Mouse (Mus musculus) adrenal gland, adult 18-20 months (tissue): ENCODE results near the gene Ppfia3. TPM values are rescaled to one million over a fixed set of nuclear protein-coding genes. Genes with fewer than 3 reads are reported as not detected.

Source experiments
- DNase-seq, 2 experiments: peaks; one replicate each; pipeline ENCODE4 v3.0.0; 2021 to 2022; ENCODE audit warnings: low spot score in 2 of 2
- total RNA-seq, 2 experiments: library from RNA; stranded (reverse); gene quantifications; 1 replicate in 1 of 2; 2 replicates in 1 of 2; pipeline ENCODE4 v1.2.3; 2021

The Ppfia3 gene
- total RNA-seq, 2 experiments from 2014 or later, result 1.7 to 3.2 TPM

DNA sequence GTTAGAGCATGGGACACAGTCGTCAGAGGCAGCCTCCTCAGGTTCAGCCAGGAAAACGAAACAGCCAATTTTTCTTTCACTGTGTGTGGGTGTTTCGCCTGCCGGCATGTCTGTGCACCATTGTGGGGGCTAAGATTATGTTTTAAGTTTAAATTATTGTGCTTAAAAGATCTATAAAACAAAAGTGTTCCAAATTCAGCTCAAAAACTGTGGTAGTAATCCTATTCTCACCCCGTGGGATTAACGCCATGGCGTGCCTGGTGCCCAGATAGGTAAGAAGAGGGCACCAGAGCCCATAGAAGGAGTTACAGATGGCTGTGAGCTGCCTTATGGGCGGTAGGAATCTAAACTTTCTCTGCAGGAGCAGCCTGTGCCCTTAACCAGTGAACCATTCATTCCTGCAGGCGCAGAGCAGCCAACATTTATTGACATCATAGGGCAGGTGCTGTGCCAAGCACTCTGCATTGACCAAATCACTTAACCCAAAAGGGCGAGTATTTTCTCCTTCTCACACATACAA, 51.6 kb downstream of the Ppfia3 start:
- DNase-seq, result peak in 1 of 2 experiments; percentile 8

DNA sequence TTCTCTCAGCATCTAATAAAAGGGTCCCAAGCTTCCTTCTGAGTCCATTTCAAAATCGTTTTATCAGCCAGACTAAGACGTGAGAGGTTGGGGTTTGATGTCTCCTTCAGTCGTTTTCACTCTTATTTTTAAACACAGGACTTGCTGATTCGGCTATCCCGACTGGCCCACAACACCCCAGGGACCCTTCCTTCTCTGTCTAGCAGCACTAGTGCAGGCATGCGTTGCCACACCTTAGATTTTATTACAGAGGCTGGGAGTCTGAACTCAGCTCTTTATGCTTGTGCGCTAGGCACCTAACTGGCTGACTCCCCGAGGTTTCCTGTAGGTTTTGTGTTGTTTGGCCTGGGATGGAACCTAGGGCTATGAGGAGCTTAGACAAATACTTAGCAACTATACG, 53.3 kb downstream of the Ppfia3 start:
- peak in 1 of 2 experiments; percentile 11 for DNase-seq

DNA sequence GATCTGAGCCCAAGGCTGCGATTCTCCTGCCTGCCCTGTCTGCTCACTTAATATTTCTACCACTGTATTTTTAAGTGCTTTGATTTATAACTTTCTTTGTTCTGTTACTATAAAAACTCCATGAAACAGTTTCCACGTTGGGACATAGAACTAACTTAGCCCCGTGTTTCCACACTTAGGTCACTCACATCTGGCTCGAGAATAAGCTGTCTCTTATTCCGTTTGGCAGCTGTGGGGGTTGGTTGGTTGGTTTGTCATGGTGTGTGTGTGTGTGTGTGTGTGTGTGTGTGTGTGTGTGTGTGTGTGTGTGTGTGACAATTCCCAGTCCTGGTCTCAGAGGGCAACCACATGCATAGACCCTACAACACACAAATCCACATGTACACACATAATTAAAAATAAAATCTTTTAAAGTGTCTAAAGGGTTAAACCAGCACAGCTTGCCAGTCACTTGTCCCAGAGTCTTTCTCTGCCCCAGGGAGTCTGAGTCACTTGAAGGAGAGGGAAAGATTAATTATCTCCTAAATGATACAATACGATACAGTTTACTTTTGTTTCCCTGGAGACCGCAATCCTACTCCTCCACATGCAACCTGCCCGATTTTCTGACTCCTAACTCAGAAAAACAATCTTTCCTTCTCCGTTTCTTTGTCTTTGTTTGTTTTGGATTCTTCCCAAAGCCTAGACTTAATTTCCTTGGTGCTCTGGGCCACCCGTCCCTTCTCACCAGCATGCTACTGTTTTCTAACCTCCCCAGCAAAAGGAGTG, 53.9 kb downstream of the Ppfia3 start:
- no peak for DNase-seq

DNA sequence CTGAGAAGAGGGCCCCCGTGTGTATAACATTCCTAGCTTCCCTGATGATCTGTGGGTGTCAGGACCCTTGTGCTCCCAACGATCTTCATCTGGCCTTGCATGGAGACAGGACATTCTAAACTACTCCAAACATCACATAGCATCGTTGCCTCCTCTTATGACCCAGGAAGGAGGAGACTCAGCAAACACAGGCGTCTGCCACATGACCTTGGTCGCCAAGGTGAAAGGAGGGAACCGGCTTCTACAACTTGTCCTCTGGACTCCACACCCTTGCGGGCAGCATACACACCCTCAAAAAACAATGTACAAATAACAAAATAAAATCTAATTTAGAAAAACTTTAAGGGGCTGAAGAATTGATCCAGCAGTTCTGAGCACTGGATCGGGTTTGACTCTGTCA, 54.8 kb downstream of the Ppfia3 start:
- no peak for DNase-seq

DNA sequence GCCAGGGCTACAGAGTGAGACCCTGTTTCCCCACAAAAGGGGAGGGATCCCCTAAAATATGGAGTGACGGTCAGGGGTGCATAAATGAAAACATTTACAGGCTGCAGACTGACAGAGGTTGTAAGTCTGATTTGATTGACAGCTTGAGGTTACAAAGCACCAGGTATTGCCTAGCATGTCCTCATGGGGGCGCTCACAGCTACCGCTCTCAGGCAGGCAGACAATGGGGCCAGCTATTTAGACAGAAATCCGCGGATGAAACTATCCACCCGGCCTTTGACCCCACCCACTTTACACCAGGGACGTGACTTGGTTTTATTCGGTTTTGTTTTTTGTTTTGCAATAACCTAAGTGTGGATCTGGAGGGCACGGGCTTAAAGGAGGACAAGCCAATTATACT, 57.4 kb downstream of the Ppfia3 start:
- DNase-seq, result peak; percentile 18 to 54

DNA sequence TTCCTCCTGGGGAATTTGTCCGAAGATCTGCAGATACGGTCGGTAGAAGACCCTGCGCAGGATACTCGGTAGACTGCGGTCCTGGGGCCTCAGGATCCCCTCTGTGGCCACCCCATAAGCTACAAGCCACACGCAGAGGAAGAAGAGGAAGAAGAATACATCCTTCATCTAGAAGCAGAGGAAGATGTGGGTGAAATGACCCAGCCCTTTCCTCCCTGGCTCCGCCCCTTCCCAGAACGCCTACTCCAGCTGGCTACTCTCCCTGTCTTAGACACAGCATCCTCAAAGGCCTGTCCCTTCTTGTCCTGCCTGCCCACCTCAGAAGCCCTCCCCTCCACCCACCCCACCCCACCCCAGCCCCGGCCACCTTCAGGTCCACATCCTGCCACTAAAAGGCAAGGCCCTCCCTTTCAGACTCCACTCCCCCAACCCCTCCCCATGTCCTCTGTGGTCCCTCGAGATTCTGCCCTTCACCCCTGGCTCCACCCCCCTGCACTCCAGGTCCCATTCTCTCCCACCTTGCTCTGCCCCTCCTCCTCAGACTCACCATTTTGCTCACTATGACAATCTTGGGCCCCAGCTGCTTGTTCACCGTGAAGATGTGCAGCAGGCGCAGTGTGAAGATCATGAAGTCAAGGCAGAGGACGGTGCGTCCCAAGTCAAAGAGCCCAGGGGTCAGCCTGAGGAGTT, 58.1 kb downstream of the Ppfia3 start:
- peak in 1 of 2 experiments; percentile 18 for DNase-seq

DNA sequence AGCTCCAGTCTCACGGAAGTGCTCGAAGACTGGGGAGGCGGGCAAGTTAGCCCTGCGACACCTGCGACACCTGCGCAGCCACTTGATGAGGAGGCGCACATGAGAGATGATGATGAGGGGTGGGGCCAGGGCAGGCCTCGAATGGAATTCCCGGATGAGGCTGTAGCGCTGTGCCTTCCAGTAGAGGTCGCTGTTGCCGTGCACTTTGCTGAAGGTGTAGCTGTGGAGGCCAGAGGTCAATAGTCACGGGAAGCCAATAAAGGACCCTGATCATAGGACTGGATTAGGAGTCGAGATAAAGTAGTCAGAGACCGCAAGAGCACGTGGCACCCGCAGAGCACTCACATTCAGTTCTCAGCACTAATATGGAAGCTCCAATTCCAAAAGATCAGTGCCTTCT, 61.5 kb downstream of the Ppfia3 start:
- peak; percentile 46 to 61 for DNase-seq

DNA sequence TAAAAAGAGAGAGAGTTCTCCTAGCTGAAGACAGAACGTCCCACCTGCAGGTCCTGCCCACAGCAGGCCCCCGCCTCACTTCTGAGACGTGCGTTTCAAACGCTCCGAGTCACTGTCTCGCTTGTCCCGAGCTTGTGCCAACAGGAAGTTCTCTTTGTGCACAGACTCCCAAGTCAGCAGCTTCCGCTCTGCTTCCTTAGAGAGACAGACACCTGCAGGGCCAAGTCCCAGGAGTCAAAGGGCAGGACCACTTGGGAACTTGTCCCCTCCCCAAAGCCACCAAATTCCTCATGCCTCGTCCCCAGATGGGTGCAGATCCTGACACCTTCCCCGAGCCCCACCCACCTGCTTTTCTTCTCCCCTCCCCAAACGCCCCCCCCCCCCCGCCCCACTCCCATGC, 62.0 kb downstream of the Ppfia3 start:
- no peak for DNase-seq

DNA sequence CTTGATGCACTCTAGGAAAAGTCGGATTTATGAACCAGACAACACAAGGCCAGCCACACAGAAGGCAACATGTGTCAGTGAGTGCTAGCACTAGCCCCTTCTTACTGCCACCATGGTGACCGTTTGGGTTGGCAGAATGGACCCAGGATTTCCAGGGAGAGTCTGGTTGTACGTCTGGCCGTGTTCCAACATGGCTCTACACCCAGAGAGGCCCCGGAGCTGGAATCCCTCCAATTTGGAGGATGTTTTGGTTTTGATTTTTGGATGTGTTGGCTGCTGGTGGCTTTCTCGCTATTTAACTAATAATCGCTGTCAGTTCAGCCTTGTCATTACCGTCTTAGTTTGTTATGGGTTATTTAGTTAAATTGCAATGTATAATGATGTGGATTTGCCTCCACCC, 64.2 kb downstream of the Ppfia3 start:
- DNase-seq, result no peak

DNA sequence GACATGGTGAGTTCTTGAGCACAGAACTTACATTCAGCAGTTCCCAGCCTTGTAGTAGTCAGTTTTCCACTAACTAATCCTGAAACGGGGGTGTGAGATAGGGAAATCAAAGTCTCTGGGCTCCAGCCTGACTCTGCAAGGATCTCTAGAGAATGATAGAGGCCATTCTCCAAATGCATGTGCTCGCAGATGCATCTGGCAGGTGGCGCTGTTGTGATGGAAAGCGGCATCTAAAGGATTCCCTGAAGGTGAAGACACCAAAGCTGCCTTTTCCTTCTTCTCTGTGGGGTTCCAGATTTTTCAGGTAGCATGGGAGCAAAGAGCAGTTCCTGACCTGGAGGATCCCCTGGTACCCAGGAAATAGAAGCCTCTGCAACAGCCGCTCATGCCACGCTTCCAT, 66.5 kb downstream of the Ppfia3 start:
- DNase-seq, result peak; percentile 59 to 71

DNA sequence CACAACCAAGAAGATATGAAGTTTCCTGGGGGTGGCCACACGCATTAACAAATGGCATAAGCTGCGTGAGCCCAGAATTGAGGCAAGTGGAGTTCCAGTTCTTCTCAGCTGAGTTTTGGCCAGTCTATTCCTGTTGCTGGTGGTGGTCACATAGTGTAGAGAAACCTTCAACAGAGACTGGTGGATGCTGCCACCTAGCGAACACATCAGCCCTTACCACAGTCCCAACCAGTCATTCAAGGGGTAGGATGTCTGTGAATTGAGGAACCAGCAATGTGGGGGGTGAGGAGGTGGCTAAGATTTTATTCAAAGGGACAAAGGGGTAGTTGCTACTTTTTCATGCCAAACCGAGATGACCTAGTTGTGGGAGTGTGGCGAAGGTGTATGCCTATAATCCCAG, 67.1 kb downstream of the Ppfia3 start:
- DNase-seq, result no peak

DNA sequence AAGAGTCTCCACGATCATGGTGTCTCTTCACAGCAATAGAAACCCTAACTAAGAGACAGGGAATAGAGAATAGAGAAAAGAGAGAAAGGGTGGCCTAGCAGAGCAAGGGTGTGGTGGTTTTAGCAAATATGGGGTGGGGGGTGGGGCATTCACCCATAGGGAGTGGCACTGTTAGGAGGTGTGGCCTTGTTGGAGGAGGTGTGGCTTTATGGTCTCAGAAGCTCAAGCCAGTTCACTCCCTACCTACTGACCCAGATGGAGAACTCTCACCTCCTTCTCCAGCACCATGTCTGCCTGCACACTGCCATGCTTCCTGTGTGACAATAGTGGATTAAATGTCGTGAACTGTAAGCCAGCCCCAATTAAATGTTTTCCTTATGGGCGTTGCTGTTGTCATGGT, 69.3 kb downstream of the Ppfia3 start:
- DNase-seq, result no peak

DNA sequence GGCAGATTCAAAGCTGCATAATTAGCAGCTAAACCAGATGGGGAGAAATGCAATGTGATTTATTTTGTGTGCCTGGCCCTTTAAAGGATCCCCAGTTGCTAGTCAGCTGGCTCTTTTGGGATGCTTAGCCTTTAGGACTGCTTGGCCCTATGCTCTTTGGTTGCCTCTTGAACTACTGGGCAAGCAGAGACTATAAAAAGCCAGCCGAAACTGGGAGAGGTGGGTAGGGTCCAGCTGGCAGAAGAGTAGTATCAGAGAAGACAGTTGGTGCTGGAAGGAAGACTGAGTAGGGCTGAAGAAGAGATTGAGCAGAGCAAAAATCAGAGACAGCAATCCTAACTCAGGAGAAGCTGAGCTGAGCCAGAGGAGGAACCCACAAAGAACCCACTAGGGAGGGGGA, 70.2 kb downstream of the Ppfia3 start:
- no peak for DNase-seq

Other genes with a start within 250 kb of the Ppfia3 start
- gene Rps11, start 242.6 kb downstream of the Ppfia3 start, total RNA-seq, result 1,000 to 10,000 TPM; 1,173 to 1,310 TPM
- gene Rpl13a, start 238.3 kb downstream of the Ppfia3 start, total RNA-seq, result 1,000 to 10,000 TPM; 1,445 to 1,619 TPM
- gene Gm45713, start 230.8 kb downstream of the Ppfia3 start, total RNA-seq, result not detected
- gene Flt3l, start 230.6 kb downstream of the Ppfia3 start, total RNA-seq, result 10 to 100 TPM; 20.6 to 26.8 TPM
- 10 to 100 TPM; 57.3 to 58.6 TPM for gene Pih1d1, start 212.7 kb downstream of the Ppfia3 start, total RNA-seq
- 10 to 100 TPM; 58.4 to 68.5 TPM for gene Aldh16a1, start 212.4 kb downstream of the Ppfia3 start, total RNA-seq
- under 1 TPM; 0.19 to 0.23 TPM for gene Slc17a7, start 203.1 kb downstream of the Ppfia3 start, total RNA-seq
- gene Gfy, start 187.4 kb downstream of the Ppfia3 start, total RNA-seq, result not detected
- gene Pth2, start 186.0 kb downstream of the Ppfia3 start, total RNA-seq, result not detected
- gene Ccdc155, start 162.1 kb downstream of the Ppfia3 start, total RNA-seq, result under 1 TPM in 1 of 2 experiments, not detected in 1; 0.29 TPM
- gene Dkkl1, start 154.9 kb downstream of the Ppfia3 start, total RNA-seq, result not detected
- 10 to 100 TPM in 1 of 2 experiments, 1 to 10 TPM in 1; 8.5 to 11.7 TPM for gene Tead2, start 151.3 kb downstream of the Ppfia3 start, total RNA-seq
- gene Cd37, start 127.9 kb downstream of the Ppfia3 start, total RNA-seq, result 1 to 10 TPM; 4.0 to 7.4 TPM
- not detected for gene Slc6a16, start 125.9 kb downstream of the Ppfia3 start, total RNA-seq
- under 1 TPM in 1 of 2 experiments, not detected in 1; 0.19 TPM for gene Slc6a21, start 89.5 kb downstream of the Ppfia3 start, total RNA-seq
- gene Trpm4, start 33.2 kb downstream of the Ppfia3 start, total RNA-seq, result 10 to 100 TPM in 1 of 2 experiments, 1 to 10 TPM in 1; 7.8 to 11.0 TPM
- gene Hrc, start 31.7 kb downstream of the Ppfia3 start, total RNA-seq, result under 1 TPM; 0.17 to 0.83 TPM
- 1 to 10 TPM; 1.3 to 1.7 TPM for gene Lin7b, start 3.6 kb upstream of the Ppfia3 start, total RNA-seq
- gene Snrnp70, start 28.7 kb upstream of the Ppfia3 start, total RNA-seq, result 100 to 1,000 TPM; 262 to 325 TPM
- gene Kcna7, start 38.6 kb upstream of the Ppfia3 start, total RNA-seq, result not detected
- gene Ntf5, start 46.7 kb upstream of the Ppfia3 start, total RNA-seq, result under 1 TPM; 0.17 to 0.45 TPM
- not detected for gene Lhb, start 53.8 kb upstream of the Ppfia3 start, total RNA-seq
- gene Gys1, start 67.8 kb upstream of the Ppfia3 start, total RNA-seq, result 10 to 100 TPM; 40.4 to 61.6 TPM
- 10 to 100 TPM; 41.9 to 43.3 TPM for gene Ruvbl2, start 71.1 kb upstream of the Ppfia3 start, total RNA-seq
- 1,000 to 10,000 TPM; 1,437 to 1,911 TPM for gene Ftl1, start 92.9 kb upstream of the Ppfia3 start, total RNA-seq
- gene Bax, start 99.9 kb upstream of the Ppfia3 start, total RNA-seq, result 10 to 100 TPM; 58.2 to 64.3 TPM
- 1 to 10 TPM in 1 of 2 experiments, under 1 TPM in 1; 0.66 to 2.6 TPM for gene Tulp2, start 114.9 kb upstream of the Ppfia3 start, total RNA-seq
- gene Gm45808, start 119.8 kb upstream of the Ppfia3 start, total RNA-seq, result 10 to 100 TPM; 42.8 to 43.4 TPM
- 10 to 100 TPM; 73.2 to 77.2 TPM for gene Dhdh, start 121.8 kb upstream of the Ppfia3 start, total RNA-seq
- 100 to 1,000 TPM; 272 to 283 TPM for gene Nucb1, start 143.4 kb upstream of the Ppfia3 start, total RNA-seq
- gene Ppp1r15a, start 159.2 kb upstream of the Ppfia3 start, total RNA-seq, result 10 to 100 TPM; 47.1 to 48.6 TPM
- 1 to 10 TPM; 2.5 to 2.7 TPM for gene Plekha4, start 159.3 kb upstream of the Ppfia3 start, total RNA-seq
- 1 to 10 TPM in 1 of 2 experiments, under 1 TPM in 1; 0.83 to 3.0 TPM for gene Hsd17b14, start 187.9 kb upstream of the Ppfia3 start, total RNA-seq
- gene Bcat2, start 203.1 kb upstream of the Ppfia3 start, total RNA-seq, result 100 to 1,000 TPM; 164 to 265 TPM
- 1 to 10 TPM in 1 of 2 experiments, not detected in 1; 1.4 TPM for gene Fgf21, start 248.5 kb upstream of the Ppfia3 start, total RNA-seq